Mouse (Mus musculus) liver, embryonic 14.5 days (tissue): ENCODE results near the gene Tns4. TPM values are rescaled to one million over a fixed set of nuclear protein-coding genes. Genes with fewer than 3 reads are reported as not detected.

Experiments used
- ATAC-seq: fragments of 200-750 bp; cut with Nextera tagmentation; 2 replicates; pipeline ENCODE4 v1.8.0; 2017; ENCODE audit warnings: moderate number of reproducible peaks, mild to moderate bottlenecking, moderate library complexity; ENCODE audit not compliant: insufficient read depth
- DNase-seq, 3 experiments: peaks; one replicate each; pipeline ENCODE4 v3.0.0-alpha.2; 2012 to 2013; ENCODE audit warnings: low read depth in 3 of 3, low spot score in 3 of 3
- H3K27ac ChIP-seq: fragments of 300-500 bp; sonication (generic); 2 replicates; pipeline ENCODE4 v1.5.1; 2014; ENCODE audit warnings: moderate library complexity, mild to moderate bottlenecking, control low read depth, inconsistent platforms
- H3K27me3 ChIP-seq: fragments of 300-500 bp; sonication (generic); 2 replicates; pipeline ENCODE4 v1.6.1; 2014; ENCODE audit warnings: mild to moderate bottlenecking, low read length, moderate library complexity; ENCODE audit not compliant: control insufficient read depth, insufficient read depth
- H3K36me3 ChIP-seq: fragments of 300-500 bp; sonication (generic); replicated peaks from 2 replicates; pipeline ENCODE4 v1.6.1; 2014; ENCODE audit warnings: low read depth; ENCODE audit not compliant: control insufficient read depth, insufficient read depth
- H3K4me1 ChIP-seq, 2 experiments: fragments of 200-500 bp in 1 of 2; fragments of 300-500 bp in 1 of 2; sonication (generic) in 1 of 2; replicated peaks; 2 replicates each; pipeline ENCODE4 v1.6.1; 2012 to 2014; ENCODE audit warnings: antibody characterized with exemption in 1 of 2, inconsistent platforms in 1 of 2, low read length in 1 of 2; ENCODE audit not compliant: control insufficient read depth in 2 of 2, insufficient read depth in 2 of 2
- H3K4me2 ChIP-seq: fragments of 300-500 bp; sonication (generic); 2 replicates; pipeline ENCODE4 v1.6.1; 2014; ENCODE audit warnings: low read depth, mild to moderate bottlenecking, control low read depth, moderate library complexity
- H3K4me3 ChIP-seq, 2 experiments: fragments of 200-500 bp in 1 of 2; fragments of 300-500 bp in 1 of 2; sonication (generic) in 1 of 2; 2 replicates each; pipeline ENCODE4 v1.5.1; 2012 to 2014; ENCODE audit warnings: low read depth in 2 of 2, low read length in 2 of 2, mild to moderate bottlenecking in 2 of 2, control low read depth in 1 of 2, inconsistent platforms in 1 of 2, moderate library complexity in 1 of 2; ENCODE audit not compliant: insufficient read depth in 1 of 2
- H3K9ac ChIP-seq: fragments of 300-500 bp; sonication (generic); replicated peaks from 2 replicates; pipeline ENCODE4 v1.6.1; 2014; ENCODE audit warnings: mild to moderate bottlenecking, control low read depth, moderate library complexity
- H3K9me3 ChIP-seq: fragments of 300-500 bp; sonication (generic); 2 replicates; pipeline ENCODE4 v1.6.1; 2016; ENCODE audit warnings: low read length, mixed read lengths; ENCODE audit not compliant: control insufficient read depth
- CTCF ChIP-seq: IDR thresholded peaks from 2 replicates; pipeline ENCODE4 v1.5.1; 2016; ENCODE audit warnings: antibody characterized with exemption, low read depth, control low read depth
- EP300 ChIP-seq: IDR thresholded peaks from 2 replicates; pipeline ENCODE4 v1.6.1; 2016; ENCODE audit warnings: antibody characterized with exemption, low read depth
- WGBS: fragments of 180-500 bp; shearing (Covaris S2); extraction: QIAGEN DNeasy Blood & Tissue Kit; methylation state at CpG from one replicate; pipeline ENCODE4 v1.1.7; 2014; ENCODE audit not compliant: insufficient replicate concordance; 5-methylcytosine and 5-hydroxymethylcytosine counted together
- polyA plus RNA-seq, 2 experiments: library from polyadenylated mRNA; depleted of rRNA in 1 of 2; stranded (reverse) in 1 of 2; unstranded in 1 of 2; fragments of >200 nt; fragmentation: Nextera tagmentation in 1 of 2; extraction: Ambion mirVana in 1 of 2; gene quantifications; 2 replicates each; pipeline versions ENCODE4 v1.2.1 to v1.2.3; 2012 to 2014

Tns4 gene
- polyA plus RNA-seq, 2 experiments = 0.09 to 0.36 TPM

GRCm38 (mm10) chr11:99088486-99088885, 620 bp downstream of the Tns4 start:
- TF ChIP-seq CTCF = no peak
- WGBS = 23% methylated on average over 2 of the region's 2 CpGs
- Histone ChIP-seq H3K27ac (no peak overlapping the region), H3K27me3 (no peaks in the 10 kb centered on the region), H3K4me1 (no peaks in the 10 kb centered on the region), H3K9me3 (no peaks in the 10 kb centered on the region), H3K9ac (no peak overlapping the region), H3K36me3 (no peaks in the 10 kb centered on the region), H3K4me2 (no peak overlapping the region), H3K4me3 (no peak overlapping the region)
- ATAC-seq (no peak), DNase-seq (no peak)

GRCm38 (mm10) chr11:99084366-99084765, 4.7 kb downstream of the Tns4 start:
- Histone ChIP-seq H3K9me3 (no peaks in the 10 kb centered on the region), H3K27ac (no peak overlapping the region), H3K9ac (no peak overlapping the region), H3K4me3 (no peak overlapping the region), H3K4me2 (no peak overlapping the region), H3K36me3 (no peaks in the 10 kb centered on the region), H3K27me3 (no peaks in the 10 kb centered on the region), H3K4me1 (no peaks in the 10 kb centered on the region)
- no peak for ATAC-seq
- no peak for DNase-seq
- TF ChIP-seq CTCF (no peak), EP300 (no peak)
- WGBS = 68% methylated on average over 9 of the region's 9 CpGs

DNA sequence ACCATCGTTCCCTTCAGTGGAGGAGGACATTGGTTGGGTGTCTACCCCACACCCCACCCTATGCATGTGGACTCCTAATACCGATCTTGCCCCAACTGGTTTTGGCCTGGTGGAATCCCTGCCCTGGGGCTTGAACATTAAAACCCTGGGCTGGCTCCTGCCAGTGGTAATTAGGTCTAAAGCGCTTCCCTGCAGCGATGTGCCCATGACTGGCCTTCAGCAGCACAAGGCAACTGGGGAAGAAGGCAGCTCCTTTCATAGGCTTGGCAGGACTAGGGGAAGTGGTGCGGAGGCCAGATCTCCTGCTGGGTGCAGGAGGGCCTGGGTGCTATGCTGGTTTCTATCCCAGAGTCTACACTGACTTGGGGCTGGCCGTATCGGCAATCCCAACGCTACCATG, 5.6 kb downstream of the Tns4 start:
- H3K27ac ChIP-seq = no peak overlapping the region
- no peak overlapping the region for H3K4me3 ChIP-seq
- H3K4me1 ChIP-seq = no peaks in the 10 kb centered on the region
- H3K4me2 ChIP-seq = no peak overlapping the region
- WGBS = 69% methylated on average over 8 of the region's 8 CpGs
- ATAC-seq = no peak
- H3K9ac ChIP-seq = no peak overlapping the region
- no peaks in the 10 kb centered on the region for H3K36me3 ChIP-seq
- no peaks in the 10 kb centered on the region for H3K27me3 ChIP-seq
- H3K9me3 ChIP-seq = no peaks in the 10 kb centered on the region
- DNase-seq = no peak
- TF ChIP-seq EP300 (no peak), CTCF (no peak)

DNA sequence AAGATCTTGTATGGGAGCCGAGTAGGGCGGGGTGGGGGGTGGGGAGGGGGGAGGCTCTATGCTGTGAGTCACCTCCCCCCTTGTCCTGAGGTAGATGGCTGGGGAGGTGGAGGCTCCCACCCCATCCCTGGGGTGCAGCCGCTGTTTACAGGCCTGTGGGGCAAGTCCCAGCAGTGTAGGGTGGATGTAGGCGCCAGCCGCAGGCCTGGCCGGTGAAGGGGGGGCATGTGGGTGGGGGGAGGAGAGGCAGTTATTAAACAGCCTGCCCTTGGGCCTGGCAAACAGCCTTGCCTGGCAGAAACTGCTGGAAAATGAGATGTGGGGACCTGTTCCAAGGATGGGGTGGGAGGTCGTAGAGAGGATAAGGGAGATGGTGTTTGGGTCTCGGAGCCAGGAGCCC, 7.0 kb downstream of the Tns4 start:
- no peaks in the 10 kb centered on the region for H3K9me3 ChIP-seq
- no peaks in the 10 kb centered on the region for H3K4me1 ChIP-seq
- no peaks in the 10 kb centered on the region for H3K36me3 ChIP-seq
- H3K27ac ChIP-seq = no peak overlapping the region
- no peak overlapping the region for H3K4me2 ChIP-seq
- H3K27me3 ChIP-seq = no peaks in the 10 kb centered on the region
- H3K4me3 ChIP-seq = no peak overlapping the region
- no peak for DNase-seq
- ATAC-seq = no peak
- 54% methylated on average over 8 of the region's 8 CpGs for WGBS
- no peak for TF ChIP-seq EP300
- no peak for TF ChIP-seq CTCF
- H3K9ac ChIP-seq = no peak overlapping the region

- TF ChIP-seq EP300 = no peak
- TF ChIP-seq CTCF = no peak
- ATAC-seq (no peak), DNase-seq (no peak)
- no peaks in the 10 kb centered on the region for H3K4me1 ChIP-seq
- no peak overlapping the region for H3K4me2 ChIP-seq
- H3K4me3 ChIP-seq = no peak overlapping the region
- H3K36me3 ChIP-seq = no peaks in the 10 kb centered on the region
- H3K27me3 ChIP-seq = no peaks in the 10 kb centered on the region
- WGBS = 42% methylated on average over 3 of the region's 3 CpGs
- no peak overlapping the region for H3K9ac ChIP-seq
- no peaks in the 10 kb centered on the region for H3K9me3 ChIP-seq
- no peak overlapping the region for H3K27ac ChIP-seq
These were observed 7.5 kb downstream of the Tns4 start for GRCm38 (mm10) chr11:99081566-99081965.
